Mouse (Mus musculus): ENCODE data around the gene Stxbp3. TPM values are rescaled to one million over a fixed set of nuclear protein-coding genes. Genes with fewer than 3 reads are reported as not detected.

Stxbp3 gene
- total and polyA plus RNA-seq, 3 experiments = 15.9 to 32.2 TPM; not detected in 1

- Histone ChIP-seq H3K9ac (ENCODE audit: control insufficient read depth, low read depth, low read length, poor library complexity, severe bottlenecking) (no peak overlapping the region), H3K79me2 (ENCODE audit: control insufficient read depth, insufficient read depth, low read length, poor library complexity) (peaks cover 25% of the 10 kb centered on the region), H3K36me3 (ENCODE audit: control insufficient read depth in 1 of 2, insufficient read depth in 2 of 2, low read length in 2 of 2) (peaks cover 0 to 28% of the 10 kb centered on the region in 2 experiments; a peak in 2 of 4 replicates), H3K27ac (ENCODE audit: control insufficient read depth, low read depth, low read length) (no peak overlapping the region), H3K4me3 (ENCODE audit: control insufficient read depth in 1 of 2, insufficient read depth in 1 of 2, low read depth in 2 of 2, low read length in 2 of 2) (no peak overlapping the region), H3K4me1 (ENCODE audit: control insufficient read depth in 1 of 2, insufficient read depth in 2 of 2, low read length in 2 of 2) (peaks cover 14 to 17% of the 10 kb centered on the region in 2 experiments), H3K27me3 (ENCODE audit: control insufficient read depth in 1 of 2, insufficient read depth in 2 of 2, low read length in 2 of 2) (peaks cover 4 to 10% of the 10 kb centered on the region in 2 experiments; a peak in 3 of 4 replicates), H3K9me3 (replicated peaks; ENCODE audit: insufficient read depth, low read length) (no peaks in the 10 kb centered on the region)
- DNase-seq (ENCODE audit: low read depth, low spot score) = no peak
- TF ChIP-seq SMC3 (IDR thresholded peaks at IDR 0.05; ENCODE audit: low read depth, low read length) (no peak; the same call in 1 of the 2 replicates), POLR2AphosphoS5 (IDR thresholded peaks at IDR 0.05; ENCODE audit: borderline replicate concordance, low read depth, low read length) (no peak), SIN3A (IDR thresholded peaks at IDR 0.05; ENCODE audit: low read length) (no peak), MAX (IDR thresholded peaks at IDR 0.05; ENCODE audit: low read length) (no peak), CTCF (IDR thresholded peaks at IDR 0.05 in 2 of 3, conservative IDR thresholded peaks at IDR 0.05 in 1 of 3; ENCODE audit: control insufficient read depth in 1 of 3, insufficient read depth in 1 of 3, low read depth in 2 of 3, low read length in 3 of 3, poor library complexity in 1 of 3, severe bottlenecking in 1 of 3) (peak in 1 of 3 experiments; percentile 85; a peak in 1 of 6 replicates), POLR2A (IDR thresholded peaks at IDR 0.05; ENCODE audit: control insufficient read depth in 1 of 2, insufficient read depth in 1 of 2, low read depth in 1 of 2, low read length in 2 of 2, poor library complexity in 1 of 2) (no peak), KAT2A (conservative IDR thresholded peaks at IDR 0.05; ENCODE audit: low read depth, low read length) (no peak; the same call in 1 of the 2 replicates), ZKSCAN1 (IDR thresholded peaks at IDR 0.05; ENCODE audit: low read depth, low read length) (no peak), BHLHE40 (IDR thresholded peaks at IDR 0.05; ENCODE audit: borderline replicate concordance, low read depth, low read length) (no peak), USF1 (IDR thresholded peaks at IDR 0.05; ENCODE audit: low read depth, low read length) (no peak), EP300 (IDR thresholded peaks at IDR 0.05; ENCODE audit: low read depth in 1 of 2, low read length in 2 of 2) (no peak), TBP (IDR thresholded peaks at IDR 0.05; ENCODE audit: low read depth, low read length) (no peak; the same call in 1 of the 2 replicates), HCFC1 (IDR thresholded peaks at IDR 0.05; ENCODE audit: low read depth, low read length) (no peak), ELF1 (IDR thresholded peaks at IDR 0.05; ENCODE audit: low read depth, low read length) (0 out of 2 replicates have a peak, but pooled peaks have one; percentile 3), MYC (IDR thresholded peaks at IDR 0.05; ENCODE audit: low read depth, low read length) (no peak), ZNF384 (IDR thresholded peaks at IDR 0.05; ENCODE audit: low read depth, low read length) (peak; percentile 4; the same call in 1 of the 2 replicates), CHD2 (IDR thresholded peaks at IDR 0.05; ENCODE audit: low read length) (no peak)
These were observed 359 bp upstream of the Stxbp3 start for GRCm38 (mm10) chr3:108840716-108841054.

- peaks cover 0 to 28% of the 10 kb centered on the region in 2 experiments; a peak in 3 of 4 replicates for H3K36me3 ChIP-seq (ENCODE audit: control insufficient read depth in 1 of 2, insufficient read depth in 2 of 2, low read length in 2 of 2)
- DNase-seq (ENCODE audit: low read depth, low spot score) = peak; percentile 79
- H3K4me1 ChIP-seq (ENCODE audit: control insufficient read depth in 1 of 2, insufficient read depth in 2 of 2, low read length in 2 of 2) = peaks cover 14 to 17% of the 10 kb centered on the region in 2 experiments
- TF ChIP-seq JUND (IDR thresholded peaks at IDR 0.05; ENCODE audit: low read depth, low read length) (no peak), KAT2A (conservative IDR thresholded peaks at IDR 0.05; ENCODE audit: low read depth, low read length) (no peak), MAX (IDR thresholded peaks at IDR 0.05; ENCODE audit: low read length) (no peak), NRF1 (IDR thresholded peaks at IDR 0.05; ENCODE audit: insufficient read depth, low read depth, low read length, poor library complexity, severe bottlenecking) (no peak), CHD1 (IDR thresholded peaks at IDR 0.05; ENCODE audit: low read depth, low read length) (no peak), HCFC1 (IDR thresholded peaks at IDR 0.05; ENCODE audit: low read depth, low read length) (peak; percentile 40; the same call in 1 of the 2 replicates), MEF2A (IDR thresholded peaks at IDR 0.05; ENCODE audit: extremely low read depth, insufficient replicate concordance, low read depth, low read length, poor library complexity, severe bottlenecking) (no peak), MYC (IDR thresholded peaks at IDR 0.05; ENCODE audit: low read depth, low read length) (no peak), NELFE (IDR thresholded peaks at IDR 0.05; ENCODE audit: low read depth, low read length) (no peak), SIN3A (IDR thresholded peaks at IDR 0.05; ENCODE audit: low read length) (peak; percentile 35), RCOR1 (IDR thresholded peaks at IDR 0.05; ENCODE audit: low read depth, low read length) (no peak), TCF12 (IDR thresholded peaks at IDR 0.05; ENCODE audit: low read depth, low read length) (0 out of 2 replicates have a peak, but pooled peaks have one; percentile 15), ZNF384 (IDR thresholded peaks at IDR 0.05; ENCODE audit: low read depth, low read length) (peak; percentile 91), CTCF (IDR thresholded peaks at IDR 0.05 in 2 of 3, conservative IDR thresholded peaks at IDR 0.05 in 1 of 3; ENCODE audit: control insufficient read depth in 1 of 3, insufficient read depth in 1 of 3, low read depth in 2 of 3, low read length in 3 of 3, poor library complexity in 1 of 3, severe bottlenecking in 1 of 3) (no peak), BHLHE40 (IDR thresholded peaks at IDR 0.05; ENCODE audit: borderline replicate concordance, low read depth, low read length) (no peak), E2F4 (IDR thresholded peaks at IDR 0.05; ENCODE audit: borderline replicate concordance, low read depth, low read length) (no peak), USF1 (IDR thresholded peaks at IDR 0.05; ENCODE audit: low read depth, low read length) (no peak), UBTF (IDR thresholded peaks at IDR 0.05; ENCODE audit: borderline replicate concordance, insufficient read depth, low read depth, low read length) (no peak), USF2 (IDR thresholded peaks at IDR 0.05; ENCODE audit: borderline replicate concordance in 1 of 2, insufficient read depth in 1 of 2, low read depth in 1 of 2, low read length in 2 of 2) (no peak), MYB (IDR thresholded peaks at IDR 0.05; ENCODE audit: low read depth, low read length) (peak; percentile 19; the same call in 1 of the 2 replicates), EP300 (IDR thresholded peaks at IDR 0.05; ENCODE audit: low read depth in 1 of 2, low read length in 2 of 2) (no peak)
These were observed 703 bp downstream of the Stxbp3 start for GRCm38 (mm10) chr3:108839647-108839999.

More at GRCm38 (mm10) chr3:108839647-108839999, 703 bp downstream of the Stxbp3 start:
- Histone ChIP-seq H3K27me3 (ENCODE audit: control insufficient read depth in 1 of 2, insufficient read depth in 2 of 2, low read length in 2 of 2) (peaks cover 3 to 4% of the 10 kb centered on the region in 2 experiments; a peak in 2 of 4 replicates), H3K27ac (ENCODE audit: control insufficient read depth, low read depth, low read length) (peak overlapping the region; percentile 65), H3K79me2 (ENCODE audit: control insufficient read depth, insufficient read depth, low read length, poor library complexity) (peaks cover 25% of the 10 kb centered on the region), H3K9me3 (replicated peaks; ENCODE audit: insufficient read depth, low read length) (no peaks in the 10 kb centered on the region), H3K9ac (ENCODE audit: control insufficient read depth, low read depth, low read length, poor library complexity, severe bottlenecking) (peak overlapping the region; percentile 83), H3K4me3 (ENCODE audit: control insufficient read depth in 1 of 2, insufficient read depth in 1 of 2, low read depth in 2 of 2, low read length in 2 of 2) (peak overlapping the region; percentile 87 to 93)
